ENCODE assay signal across 18 mouse cellular contexts in the genomic region with DNA sequence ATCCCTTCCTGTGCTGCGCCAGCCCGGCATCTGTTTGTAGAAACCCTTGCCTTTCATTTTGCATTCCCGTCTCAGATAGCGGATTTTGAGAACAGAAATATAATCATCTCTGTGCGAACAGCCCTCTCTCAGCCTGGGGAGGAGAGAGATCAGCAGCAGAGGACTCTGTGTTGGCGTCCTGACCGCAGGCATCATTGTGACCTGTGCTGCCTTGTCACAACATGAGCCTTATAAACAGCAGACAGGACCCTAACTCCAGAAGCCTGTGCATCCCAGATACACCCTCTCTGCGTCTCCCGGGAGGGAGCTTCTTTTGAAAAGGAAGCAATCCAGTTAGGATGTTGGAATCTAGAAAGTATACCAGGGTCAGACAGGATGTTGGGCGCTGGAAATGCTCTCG. TPM values are rescaled to one million over a fixed set of nuclear protein-coding genes. Genes with fewer than 3 reads are reported as not detected.
DNase-seq lines count a peak whose midpoint lies in the region; ATAC-seq and TF ChIP-seq lines count a peak whose summit lies in the region.
"Had no signal": no experiment of that assay in that cellular context is flagged by ENCODE, and none has a peak within 500 bp of the region (broad histone marks: within the 10 kb centered on the region; RNA-seq: fewer than 3 reads in every experiment).

No protein-coding gene starts in this region.

- intact Hi-C loops in heart, postnatal 25 days (cut with DNase I), result no loop called here

- H3K36me3 ChIP-seq in forebrain, embryonic 12.5 days (replicated peaks), result no peaks in the 10 kb centered on the region
- H3K36me3 ChIP-seq in hindbrain, embryonic 15.5 days, result no peaks in the 10 kb centered on the region
- H3K36me3 ChIP-seq in midbrain, postnatal 0 days (ENCODE audit: insufficient read depth, low read length), result no peaks in the 10 kb centered on the region

- no peak for DNase-seq in layer of hippocampus, adult 2 months (ENCODE audit: low spot score in 2 of 2)
- no peak for DNase-seq in layer of hippocampus, adult 9-11 months
- DNase-seq in midbrain, postnatal 0 days (ENCODE audit: low spot score), result no peak
- DNase-seq in adrenal gland, postnatal 4 days (ENCODE audit: low spot score in 2 of 2), result no peak
- no peak for DNase-seq in heart, postnatal 25 days (ENCODE audit: low spot score)
- DNase-seq: cerebellum, adult 18-20 months; kidney, adult 2 months; liver, postnatal 0 days; thymus, postnatal 14 days had no signal

- no peaks in the 10 kb centered on the region; the same call in 1 of the 2 replicates for H3K9me3 ChIP-seq in forebrain, embryonic 12.5 days
- H3K9me3 ChIP-seq in hindbrain, embryonic 15.5 days, result no peaks in the 10 kb centered on the region
- no peaks in the 10 kb centered on the region for H3K9me3 ChIP-seq in midbrain, postnatal 0 days (ENCODE audit: low read length)

- peaks cover 26% of the 10 kb centered on the region for H3K4me1 ChIP-seq in forebrain, embryonic 12.5 days
- H3K4me1 ChIP-seq in hindbrain, embryonic 15.5 days (replicated peaks), result peaks cover 35% of the 10 kb centered on the region
- H3K4me1 ChIP-seq in midbrain, postnatal 0 days (ENCODE audit: insufficient read depth, low read length), result peaks cover 26% of the 10 kb centered on the region

- H3K27ac ChIP-seq in layer of hippocampus, adult 2 months, result peak overlapping the region; percentile 95
- peak overlapping the region; percentile 79 for H3K27ac ChIP-seq in forebrain, embryonic 12.5 days
- H3K27ac ChIP-seq in hindbrain, embryonic 15.5 days (replicated peaks), result peak overlapping the region; percentile 52
- H3K27ac ChIP-seq in midbrain, postnatal 0 days (ENCODE audit: low read depth, low read length), result peak overlapping the region; percentile 83

- no peak for TF ChIP-seq CTCF in layer of hippocampus, adult 2 months (conservative IDR thresholded peaks at IDR 0.05)
- no peak for TF ChIP-seq CTCF in midbrain, postnatal 0 days (IDR thresholded peaks at IDR 0.05)

- H3K4me2 ChIP-seq in forebrain, embryonic 12.5 days, result peak overlapping the region; percentile 45
- peak overlapping the region; percentile 40 for H3K4me2 ChIP-seq in hindbrain, embryonic 15.5 days
- H3K4me2 ChIP-seq in midbrain, postnatal 0 days (ENCODE audit: low read depth, low read length, poor library complexity, severe bottlenecking), result peak overlapping the region; percentile 35

- H3K9ac ChIP-seq in forebrain, embryonic 12.5 days, result 0 out of 2 replicates have a peak overlapping the region, but pooled peaks have one; percentile 12
- no peak overlapping the region for H3K9ac ChIP-seq in hindbrain, embryonic 15.5 days
- 0 out of 2 replicates have a peak overlapping the region, but pooled peaks have one; percentile 14 for H3K9ac ChIP-seq in midbrain, postnatal 0 days (replicated peaks; ENCODE audit: low read length, poor library complexity, severe bottlenecking)
- H3K9ac ChIP-seq: liver, postnatal 0 days had no signal

- H3K27me3 ChIP-seq in forebrain, embryonic 12.5 days, result 0 out of 2 replicates have a peak, but pooled peaks cover 11% of the 10 kb centered on the region
- H3K27me3 ChIP-seq in hindbrain, embryonic 15.5 days, result no peaks in the 10 kb centered on the region
- H3K27me3 ChIP-seq in midbrain, postnatal 0 days (ENCODE audit: insufficient read depth, low read length), result no peaks in the 10 kb centered on the region

- H3K4me3 ChIP-seq in layer of hippocampus, adult 2 months, result peak overlapping the region; percentile 17
- no peak overlapping the region for H3K4me3 ChIP-seq in forebrain, embryonic 12.5 days (replicated peaks)
- H3K4me3 ChIP-seq in hindbrain, embryonic 15.5 days, result no peak overlapping the region
- no peak overlapping the region for H3K4me3 ChIP-seq in midbrain, postnatal 0 days (ENCODE audit: low read depth, low read length)

- 35% methylated on average over 11 of the region's 11 CpGs for WGBS in forebrain, embryonic 12.5 days
- 27% methylated on average over 11 of the region's 11 CpGs for WGBS in hindbrain, embryonic 15.5 days
- 8% methylated on average over 11 of the region's 11 CpGs for WGBS in midbrain, postnatal 0 days

- ATAC-seq in forebrain, embryonic 12.5 days (ENCODE audit: low FRiP score), result peak; percentile 40; the same call in 1 of the 2 replicates
- ATAC-seq in hindbrain, embryonic 15.5 days (ENCODE audit: low FRiP score, low read depth), result no peak
- no peak for ATAC-seq in midbrain, postnatal 0 days (ENCODE audit: low FRiP score)
- ATAC-seq in cerebellum, adult (ENCODE audit: insufficient number of reproducible peaks, low FRiP score, low TSS enrichment), result no peak
- ATAC-seq: liver, postnatal 0 days had no signal

RNA-seq across cellular contexts. Expression of a gene that starts 16.4 kb away (rescaled TPM):
- 100 to 1,000 TPM; 223 to 224 TPM for total RNA-seq in layer of hippocampus, adult 2 months (2021)
- 38.6 and 57.3 TPM in 2 replicates for polyA plus RNA-seq in forebrain, embryonic 12.5 days (2016; fragmentation: Nextera tagmentation; extraction: Ambion mirVana)
- polyA plus RNA-seq in hindbrain, embryonic 15.5 days (2015; fragmentation: Nextera tagmentation; extraction: Ambion mirVana), result 104 and 106 TPM in 2 replicates
- 167 and 192 TPM in 2 replicates for total RNA-seq in midbrain, postnatal 0 days (2014; rRNA removed)
- 153 and 162 TPM in 2 replicates for polyA plus RNA-seq in midbrain, postnatal 0 days (2015; fragmentation: Nextera tagmentation; extraction: Ambion mirVana)
- 1 to 10 TPM; 9.5 to 9.9 TPM for total RNA-seq in adrenal gland, postnatal 4 days (2021)
- under 1 TPM; 0.65 to 0.70 TPM for total RNA-seq in heart, postnatal 25 days (2021)
- total RNA-seq: megakaryocyte-erythroid progenitor cell, adult 5-6 weeks had no signal

RNA-seq across cellular contexts. Expression of a gene that starts 38.2 kb away (rescaled TPM):
- total RNA-seq in layer of hippocampus, adult 2 months (2021), result not detected
- polyA plus RNA-seq in forebrain, embryonic 12.5 days (2016; fragmentation: Nextera tagmentation; extraction: Ambion mirVana), result 0.57 and 0.65 TPM in 2 replicates
- 0.63 and 1.0 TPM in 2 replicates for polyA plus RNA-seq in hindbrain, embryonic 15.5 days (2015; fragmentation: Nextera tagmentation; extraction: Ambion mirVana)
- not detected in 2 replicates for total RNA-seq in midbrain, postnatal 0 days (2014; rRNA removed)
- 0.29 and 0.39 TPM in 2 replicates for polyA plus RNA-seq in midbrain, postnatal 0 days (2015; fragmentation: Nextera tagmentation; extraction: Ambion mirVana)
- not detected for total RNA-seq in adrenal gland, postnatal 4 days (2021)
- not detected for total RNA-seq in heart, postnatal 25 days (2021)
- total RNA-seq: gastrocnemius, postnatal 4 days; megakaryocyte-erythroid progenitor cell, adult 5-6 weeks had no signal
- polyA plus RNA-seq: heart, embryonic 16.5 days; kidney, adult 2 months; large intestine, adult 2 months; limb, embryonic 11.5 days; liver, postnatal 0 days; stomach, embryonic 14.5 days had no signal

RNA-seq across cellular contexts. Expression of a gene that starts 55.2 kb away (rescaled TPM):
- not detected for total RNA-seq in layer of hippocampus, adult 2 months (2021)
- polyA plus RNA-seq in forebrain, embryonic 12.5 days (2016; fragmentation: Nextera tagmentation; extraction: Ambion mirVana), result 0.22 and 0.31 TPM in 2 replicates
- 0.10 and 0.25 TPM in 2 replicates for polyA plus RNA-seq in hindbrain, embryonic 15.5 days (2015; fragmentation: Nextera tagmentation; extraction: Ambion mirVana)
- total RNA-seq in midbrain, postnatal 0 days (2014; rRNA removed), result not detected in 2 replicates
- polyA plus RNA-seq in midbrain, postnatal 0 days (2015; fragmentation: Nextera tagmentation; extraction: Ambion mirVana), result 0.12 TPM in 1 of 2 replicates, not detected in the other
- under 1 TPM in 1 of 2 experiments, not detected in 1; 0.23 TPM for total RNA-seq in adrenal gland, postnatal 4 days (2021)
- total RNA-seq in heart, postnatal 25 days (2021), result not detected
- total RNA-seq: gastrocnemius, postnatal 4 days; megakaryocyte-erythroid progenitor cell, adult 5-6 weeks had no signal
- polyA plus RNA-seq: kidney, adult 2 months; large intestine, adult 2 months had no signal

Comparison
In these comparisons a context has a peak if more than half of its experiments do, and no peak if none do; other contexts are left out.
1. RNA of a gene that starts 16.4 kb away (total RNA-seq): 223 to 224 TPM in layer of hippocampus, adult 2 months and 167 to 192 TPM in midbrain, postnatal 0 days; 9.5 to 9.9 TPM in adrenal gland, postnatal 4 days and 0.65 to 0.70 TPM in heart, postnatal 25 days; every median in the first group is over 10 times any median in the second.
2. Peak in every context shown above with its lines, with median percentiles within 50 percentile points of each other: H3K27ac ChIP-seq and H3K4me2 ChIP-seq.